Mouse (Mus musculus) small intestine, adult 2 months (tissue): ENCODE data around the gene Lhfp. TPM values are rescaled to one million over a fixed set of nuclear protein-coding genes. Genes with fewer than 3 reads are reported as not detected.

Experiments
- H3K27ac ChIP-seq: fragments of 200-500 bp; 2 replicates; pipeline ENCODE4 v1.5.1; 2012; ENCODE audit warnings: low read depth, low read length, control low read depth, inconsistent platforms; ENCODE audit not compliant: insufficient read depth
- H3K27me3 ChIP-seq: fragments of 200-500 bp; 2 replicates; pipeline ENCODE4 v1.6.1; 2012; ENCODE audit warnings: mild to moderate bottlenecking, moderate library complexity, low read length, inconsistent platforms; ENCODE audit not compliant: control insufficient read depth, insufficient read depth
- H3K36me3 ChIP-seq: fragments of 200-500 bp; 2 replicates; pipeline ENCODE4 v1.6.1; 2012; ENCODE audit warnings: mild to moderate bottlenecking, low read length, control low read depth, inconsistent platforms; ENCODE audit not compliant: control insufficient read depth, insufficient read depth
- H3K4me1 ChIP-seq: fragments of 200-500 bp; 2 replicates; pipeline ENCODE4 v1.6.1; 2012; ENCODE audit warnings: low read length, inconsistent platforms, mixed read lengths; ENCODE audit not compliant: control insufficient read depth, insufficient read depth, insufficient read length
- H3K4me3 ChIP-seq: fragments of 200-500 bp; 2 replicates; pipeline ENCODE4 v1.5.1; 2012; ENCODE audit warnings: low read depth, mild to moderate bottlenecking, control low read depth, inconsistent platforms, low read length, moderate library complexity
- CTCF ChIP-seq: fragments of 200-500 bp; IDR thresholded peaks from 2 replicates; pipeline ENCODE4 v1.5.1; 2012; ENCODE audit warnings: low read depth, mild to moderate bottlenecking, control low read depth, inconsistent platforms, low read length, moderate library complexity, mixed read lengths; ENCODE audit not compliant: insufficient replicate concordance, insufficient read length; ENCODE audit errors: extremely low read depth
- POLR2A ChIP-seq: fragments of 200-500 bp; IDR thresholded peaks from 2 replicates; pipeline ENCODE4 v1.6.1; 2012; ENCODE audit warnings: low read depth, mild to moderate bottlenecking, control low read depth, inconsistent platforms, low read length, moderate library complexity
- WGBS: fragments of 180-500 bp; shearing (Covaris S2); methylation state at CpG from one replicate; pipeline ENCODE4 v1.1.7; 2018; 5-methylcytosine and 5-hydroxymethylcytosine counted together
- polyA plus RNA-seq: library from polyadenylated mRNA; depleted of rRNA; stranded (reverse); fragments of >200 nt; gene quantifications from 2 replicates; pipeline ENCODE4 v1.2.3, GENCODE M21; 2012; rRNA removed

The Lhfp gene
- polyA plus RNA-seq, 1 experiment = 22.7 TPM

- Histone ChIP-seq H3K27ac (no peak overlapping the region), H3K36me3 (no peaks in the 10 kb centered on the region), H3K4me3 (no peak overlapping the region), H3K27me3 (no peaks in the 10 kb centered on the region), H3K4me1 (0 out of 2 replicates have a peak, but pooled peaks cover 1% of the 10 kb centered on the region)
- WGBS = 85% methylated on average over 1 of the region's 1 CpGs
- TF ChIP-seq POLR2A = no peak
- no peak for TF ChIP-seq CTCF
Observed at GRCm38 (mm10) chr3:53305860-53306259, 264.5 kb downstream of the Lhfp start.

- 56% methylated on average over 5 of the region's 5 CpGs for WGBS
- H3K4me3 ChIP-seq = no peak overlapping the region
- TF ChIP-seq CTCF = no peak
- no peak for TF ChIP-seq POLR2A
- H3K27me3 ChIP-seq = no peaks in the 10 kb centered on the region
- 0 out of 2 replicates have a peak, but pooled peaks cover 1% of the 10 kb centered on the region for H3K4me1 ChIP-seq
- no peak overlapping the region for H3K27ac ChIP-seq
- no peaks in the 10 kb centered on the region for H3K36me3 ChIP-seq
Observed at GRCm38 (mm10) chr3:53308649-53309048, 267.3 kb downstream of the Lhfp start.

- H3K27me3 ChIP-seq = no peaks in the 10 kb centered on the region
- H3K36me3 ChIP-seq = no peaks in the 10 kb centered on the region
- no peak overlapping the region for H3K27ac ChIP-seq
- H3K4me3 ChIP-seq = no peak overlapping the region
- TF ChIP-seq POLR2A (no peak), CTCF (no peak)
- 68% methylated on average over 4 of the region's 4 CpGs for WGBS
- 0 out of 2 replicates have a peak, but pooled peaks cover 1% of the 10 kb centered on the region for H3K4me1 ChIP-seq
Observed at GRCm38 (mm10) chr3:53310093-53310492, 268.8 kb downstream of the Lhfp start.

GRCm38 (mm10) chr3:53310615-53311014 lies 269.3 kb downstream of the Lhfp start:
- Histone ChIP-seq H3K27me3 (no peaks in the 10 kb centered on the region), H3K4me1 (0 out of 2 replicates have a peak, but pooled peaks cover 1% of the 10 kb centered on the region), H3K27ac (no peak overlapping the region), H3K4me3 (no peak overlapping the region), H3K36me3 (no peaks in the 10 kb centered on the region)
- TF ChIP-seq CTCF = no peak
- TF ChIP-seq POLR2A = no peak
- 98% methylated on average over 2 of the region's 2 CpGs for WGBS

Other genes starting within 250 kb of the Lhfp start
- 7.6 and 11.9 TPM in 2 replicates for gene Cog6, start 24.3 kb upstream of the Lhfp start, polyA plus RNA-seq